Mouse (Mus musculus): Measurements from ENCODE around the gene Ppm1e. TPM values are rescaled to one million over a fixed set of nuclear protein-coding genes. Genes with fewer than 3 reads are reported as not detected.
A peak's percentile ranks its signal among the peaks of the same experiment; 100 is the strongest.
"Not testable (repeated sequence)": the region's sequence is repeated elsewhere in the genome, so short reads cannot be mapped to it uniquely, and the experiment has no call there.

Ppm1e gene
- polyA plus RNA-seq, 1 experiment from 2014 or later = 24.1 TPM

- no peaks in the 10 kb centered on the region for H3K9me3 ChIP-seq (replicated peaks; ENCODE audit: control insufficient read depth, low read length, poor library complexity, severe bottlenecking)
- no peaks in the 10 kb centered on the region for H3K36me3 ChIP-seq (ENCODE audit: control insufficient read depth, insufficient read depth, low read length)
- ATAC-seq = no peak
- H3K27ac ChIP-seq (ENCODE audit: low read length) = no peak overlapping the region
- no peaks in the 10 kb centered on the region for H3K27me3 ChIP-seq (ENCODE audit: control insufficient read depth, insufficient read depth, low read depth, low read length)
- WGBS = 91% methylated on average over 2 of the region's 2 CpGs
- H3K9ac ChIP-seq (ENCODE audit: low read depth, low read length) = no peak overlapping the region
- H3K4me2 ChIP-seq (ENCODE audit: low read length) = no peak overlapping the region
- no peak overlapping the region for H3K4me3 ChIP-seq (ENCODE audit: low read depth, low read length)
- peaks cover 12% of the 10 kb centered on the region for H3K4me1 ChIP-seq (ENCODE audit: control insufficient read depth, insufficient read depth, low read length)
Observed at GRCm38 (mm10) chr11:87268803-87269202, 90.0 kb downstream of the Ppm1e start.

- Histone ChIP-seq H3K4me3 (ENCODE audit: low read depth, low read length) (no peak overlapping the region), H3K4me1 (ENCODE audit: control insufficient read depth, insufficient read depth, low read length) (peaks cover 13% of the 10 kb centered on the region), H3K36me3 (ENCODE audit: control insufficient read depth, insufficient read depth, low read length) (no peaks in the 10 kb centered on the region), H3K27ac (ENCODE audit: low read length) (no peak overlapping the region), H3K9me3 (replicated peaks; ENCODE audit: control insufficient read depth, low read length, poor library complexity, severe bottlenecking) (no peaks in the 10 kb centered on the region), H3K9ac (ENCODE audit: low read depth, low read length) (no peak overlapping the region), H3K27me3 (ENCODE audit: control insufficient read depth, insufficient read depth, low read depth, low read length) (no peaks in the 10 kb centered on the region), H3K4me2 (ENCODE audit: low read length) (no peak overlapping the region)
- ATAC-seq = no peak
- WGBS = 66% methylated on average over 4 of the region's 4 CpGs
Observed at GRCm38 (mm10) chr11:87266246-87266645, 92.6 kb downstream of the Ppm1e start.

DNA sequence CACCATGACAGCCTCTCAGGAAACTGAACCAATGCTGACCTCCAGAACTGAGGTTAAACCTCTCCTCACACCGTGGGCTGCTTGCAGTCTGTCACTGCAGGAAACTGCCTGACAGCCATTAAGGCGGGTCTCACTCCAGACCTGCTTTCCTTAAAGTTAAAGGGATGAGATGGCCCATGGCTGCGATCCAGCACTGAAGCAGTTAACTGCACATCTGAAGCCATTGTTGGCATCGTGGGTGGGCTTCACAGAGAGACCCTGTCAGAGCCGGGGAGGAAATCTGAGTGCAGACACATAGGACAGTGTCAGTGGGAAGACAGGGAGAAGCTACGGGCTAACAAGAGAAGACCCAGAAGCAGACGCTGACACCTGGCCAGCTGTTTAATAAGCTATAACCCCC lies 94.9 kb downstream of the Ppm1e start:
- no peaks in the 10 kb centered on the region for H3K27me3 ChIP-seq (ENCODE audit: control insufficient read depth, insufficient read depth, low read depth, low read length)
- H3K4me2 ChIP-seq (ENCODE audit: low read length) = peak overlapping the region; percentile 12
- no peak overlapping the region for H3K27ac ChIP-seq (ENCODE audit: low read length)
- no peaks in the 10 kb centered on the region for H3K36me3 ChIP-seq (ENCODE audit: control insufficient read depth, insufficient read depth, low read length)
- no peak overlapping the region for H3K9ac ChIP-seq (ENCODE audit: low read depth, low read length)
- H3K4me3 ChIP-seq (ENCODE audit: low read depth, low read length) = no peak overlapping the region
- ATAC-seq = no peak
- 20% methylated on average over 7 of the region's 7 CpGs for WGBS
- no peaks in the 10 kb centered on the region for H3K9me3 ChIP-seq (replicated peaks; ENCODE audit: control insufficient read depth, low read length, poor library complexity, severe bottlenecking)
- H3K4me1 ChIP-seq (ENCODE audit: control insufficient read depth, insufficient read depth, low read length) = peaks cover 7% of the 10 kb centered on the region; the same call in 1 of the 2 replicates

GRCm38 (mm10) chr11:87261705-87262104 lies 97.1 kb downstream of the Ppm1e start:
- H3K9me3 ChIP-seq (replicated peaks; ENCODE audit: control insufficient read depth, low read length, poor library complexity, severe bottlenecking); H3K4me2 ChIP-seq (ENCODE audit: low read length); H3K9ac ChIP-seq (ENCODE audit: low read depth, low read length); H3K27ac ChIP-seq (ENCODE audit: low read length); H3K4me3 ChIP-seq (ENCODE audit: low read depth, low read length); ATAC-seq; H3K36me3 ChIP-seq (ENCODE audit: control insufficient read depth, insufficient read depth, low read length); H3K27me3 ChIP-seq (ENCODE audit: control insufficient read depth, insufficient read depth, low read depth, low read length); H3K4me1 ChIP-seq (ENCODE audit: control insufficient read depth, insufficient read depth, low read length): not testable (repeated sequence)
- whole genome bisulfite sequencing = 78% methylated on average over 4 of the region's 4 CpGs

DNA sequence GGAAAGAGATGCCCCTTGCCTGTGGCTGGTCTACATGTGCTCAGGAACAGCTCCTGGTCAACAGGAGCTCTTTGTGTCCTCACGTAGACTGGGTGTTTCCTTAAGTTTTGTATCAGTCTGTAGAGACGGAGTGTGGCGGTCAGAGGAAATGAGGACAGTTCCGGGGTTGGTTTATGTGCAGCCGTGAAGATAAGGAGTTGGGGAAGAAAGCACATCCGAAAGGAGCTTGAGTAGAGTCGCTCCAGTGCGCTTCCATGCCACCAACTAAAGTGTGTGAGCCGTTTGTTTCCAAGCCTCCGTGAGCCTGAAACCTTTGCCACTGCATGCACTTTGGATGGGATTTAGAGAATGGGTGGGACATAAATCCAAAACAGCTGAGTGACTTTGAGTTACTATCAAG lies 99.0 kb downstream of the Ppm1e start:
- Histone ChIP-seq H3K9me3 (replicated peaks; ENCODE audit: control insufficient read depth, low read length, poor library complexity, severe bottlenecking) (no peaks in the 10 kb centered on the region), H3K4me1 (ENCODE audit: control insufficient read depth, insufficient read depth, low read length) (peaks cover 7% of the 10 kb centered on the region; the same call in 1 of the 2 replicates), H3K4me3 (ENCODE audit: low read depth, low read length) (no peak overlapping the region), H3K4me2 (ENCODE audit: low read length) (no peak overlapping the region), H3K9ac (ENCODE audit: low read depth, low read length) (no peak overlapping the region), H3K27ac (ENCODE audit: low read length) (no peak overlapping the region), H3K36me3 (ENCODE audit: control insufficient read depth, insufficient read depth, low read length) (no peaks in the 10 kb centered on the region), H3K27me3 (ENCODE audit: control insufficient read depth, insufficient read depth, low read depth, low read length) (no peaks in the 10 kb centered on the region)
- ATAC-seq = no peak
- WGBS = 93% methylated on average over 10 of the region's 10 CpGs

DNA sequence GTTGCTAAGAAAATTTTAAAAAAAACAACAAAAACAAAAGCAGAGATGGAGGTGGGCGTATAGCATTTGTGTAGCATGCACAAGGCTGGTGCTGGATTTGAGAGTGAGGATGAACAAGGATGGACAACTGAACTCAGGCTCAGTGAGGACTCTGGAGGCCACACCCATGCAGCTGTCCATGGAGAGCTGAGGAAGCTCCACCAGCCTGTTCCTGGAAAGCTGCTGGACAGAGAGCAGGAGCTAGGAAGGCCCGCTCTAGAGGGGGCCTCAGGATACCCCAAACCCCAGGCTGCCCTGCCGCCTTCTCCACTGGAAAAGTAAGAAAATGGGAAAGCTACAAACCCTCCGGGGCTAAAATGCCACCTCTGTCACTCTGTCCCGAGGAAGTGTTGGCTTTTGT lies 101.5 kb downstream of the Ppm1e start:
- ATAC-seq = no peak
- Histone ChIP-seq H3K27ac (ENCODE audit: low read length) (no peak overlapping the region), H3K4me3 (ENCODE audit: low read depth, low read length) (no peak overlapping the region), H3K4me2 (ENCODE audit: low read length) (no peak overlapping the region), H3K9ac (ENCODE audit: low read depth, low read length) (no peak overlapping the region), H3K9me3 (replicated peaks; ENCODE audit: control insufficient read depth, low read length, poor library complexity, severe bottlenecking) (no peaks in the 10 kb centered on the region), H3K4me1 (ENCODE audit: control insufficient read depth, insufficient read depth, low read length) (no peaks in the 10 kb centered on the region), H3K36me3 (ENCODE audit: control insufficient read depth, insufficient read depth, low read length) (no peaks in the 10 kb centered on the region), H3K27me3 (ENCODE audit: control insufficient read depth, insufficient read depth, low read depth, low read length) (no peaks in the 10 kb centered on the region)
- WGBS = 90% methylated on average over 5 of the region's 5 CpGs

DNA sequence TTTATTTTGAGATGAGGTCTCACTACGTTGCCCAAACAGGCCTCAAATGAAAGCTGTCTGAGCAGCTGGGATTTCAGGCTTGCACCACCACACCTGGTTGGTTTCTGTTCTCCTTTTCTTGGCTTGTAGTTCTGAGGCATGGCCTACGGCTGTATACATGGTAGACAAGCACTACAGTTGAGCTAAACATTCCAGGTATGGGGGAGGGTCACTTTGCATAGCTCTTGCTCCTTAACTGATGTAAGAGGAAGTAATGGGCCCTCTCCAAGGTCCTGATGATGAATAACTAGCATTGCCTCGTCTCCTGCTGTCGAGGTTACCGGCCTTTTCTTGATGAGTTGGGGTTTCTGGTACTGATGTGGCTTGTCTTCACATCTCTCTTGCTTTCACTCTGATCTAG lies 104.7 kb downstream of the Ppm1e start:
- no peak for ATAC-seq

DNA sequence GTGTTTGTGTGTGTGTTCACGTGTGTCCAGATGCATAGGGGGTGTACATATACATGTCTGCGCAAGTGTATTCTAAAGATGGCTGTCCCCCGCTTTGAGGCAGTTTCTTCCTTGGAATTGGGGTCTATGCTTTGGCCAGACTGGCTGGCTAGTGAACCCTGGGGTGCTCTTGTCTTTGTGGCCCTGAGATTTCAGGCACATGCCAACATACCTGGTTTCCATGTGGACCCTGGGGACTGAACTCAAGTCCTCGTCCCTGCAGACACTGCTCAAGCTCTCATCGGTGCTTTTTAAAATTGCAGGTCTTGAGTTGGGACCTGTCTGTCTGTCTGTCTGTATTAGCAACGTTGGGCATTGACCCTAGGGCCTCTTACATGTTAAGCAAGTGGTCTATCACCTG lies 105.5 kb downstream of the Ppm1e start:
- 94% methylated on average over 6 of the region's 6 CpGs for WGBS

More for the DNA sequence above, 104.7 kb downstream of the Ppm1e start:
- WGBS = 81% methylated on average over 5 of the region's 5 CpGs
- Histone ChIP-seq H3K4me3 (ENCODE audit: low read depth, low read length) (no peak overlapping the region), H3K4me1 (ENCODE audit: control insufficient read depth, insufficient read depth, low read length) (no peaks in the 10 kb centered on the region), H3K27ac (ENCODE audit: low read length) (no peak overlapping the region), H3K4me2 (ENCODE audit: low read length) (no peak overlapping the region), H3K9ac (ENCODE audit: low read depth, low read length) (no peak overlapping the region), H3K36me3 (ENCODE audit: control insufficient read depth, insufficient read depth, low read length) (no peaks in the 10 kb centered on the region), H3K9me3 (replicated peaks; ENCODE audit: control insufficient read depth, low read length, poor library complexity, severe bottlenecking) (no peaks in the 10 kb centered on the region), H3K27me3 (ENCODE audit: control insufficient read depth, insufficient read depth, low read depth, low read length) (no peaks in the 10 kb centered on the region)

GRCm38 (mm10) chr11:87250132-87250531 lies 108.7 kb downstream of the Ppm1e start:
- Histone ChIP-seq H3K9ac (ENCODE audit: low read depth, low read length) (no peak overlapping the region), H3K9me3 (replicated peaks; ENCODE audit: control insufficient read depth, low read length, poor library complexity, severe bottlenecking) (no peaks in the 10 kb centered on the region), H3K27ac (ENCODE audit: low read length) (no peak overlapping the region), H3K27me3 (ENCODE audit: control insufficient read depth, insufficient read depth, low read depth, low read length) (no peaks in the 10 kb centered on the region), H3K36me3 (ENCODE audit: control insufficient read depth, insufficient read depth, low read length) (no peaks in the 10 kb centered on the region), H3K4me1 (ENCODE audit: control insufficient read depth, insufficient read depth, low read length) (peaks cover 2% of the 10 kb centered on the region; the same call in 1 of the 2 replicates), H3K4me2 (ENCODE audit: low read length) (no peak overlapping the region), H3K4me3 (ENCODE audit: low read depth, low read length) (no peak overlapping the region)
- WGBS = 81% methylated on average over 6 of the region's 6 CpGs
- no peak for ATAC-seq

More for the DNA sequence above, 105.5 kb downstream of the Ppm1e start:
- Histone ChIP-seq H3K9ac (ENCODE audit: low read depth, low read length) (no peak overlapping the region), H3K27me3 (ENCODE audit: control insufficient read depth, insufficient read depth, low read depth, low read length) (no peaks in the 10 kb centered on the region), H3K4me3 (ENCODE audit: low read depth, low read length) (no peak overlapping the region), H3K9me3 (replicated peaks; ENCODE audit: control insufficient read depth, low read length, poor library complexity, severe bottlenecking) (no peaks in the 10 kb centered on the region), H3K36me3 (ENCODE audit: control insufficient read depth, insufficient read depth, low read length) (no peaks in the 10 kb centered on the region), H3K4me2 (ENCODE audit: low read length) (no peak overlapping the region), H3K4me1 (ENCODE audit: control insufficient read depth, insufficient read depth, low read length) (no peaks in the 10 kb centered on the region), H3K27ac (ENCODE audit: low read length) (no peak overlapping the region)
- no peak for ATAC-seq
